Mouse (Mus musculus) liver, embryonic 14.5 days (tissue): ENCODE measurements around the gene Dot1l.

ENCODE experiments used
- CTCF ChIP-seq: IDR thresholded peaks from 2 replicates; pipeline ENCODE4 v1.5.1; 2016; ENCODE audit warnings: antibody characterized with exemption, low read depth, control low read depth
- EP300 ChIP-seq: IDR thresholded peaks from 2 replicates; pipeline ENCODE4 v1.6.1; 2016; ENCODE audit warnings: antibody characterized with exemption, low read depth

DNA sequence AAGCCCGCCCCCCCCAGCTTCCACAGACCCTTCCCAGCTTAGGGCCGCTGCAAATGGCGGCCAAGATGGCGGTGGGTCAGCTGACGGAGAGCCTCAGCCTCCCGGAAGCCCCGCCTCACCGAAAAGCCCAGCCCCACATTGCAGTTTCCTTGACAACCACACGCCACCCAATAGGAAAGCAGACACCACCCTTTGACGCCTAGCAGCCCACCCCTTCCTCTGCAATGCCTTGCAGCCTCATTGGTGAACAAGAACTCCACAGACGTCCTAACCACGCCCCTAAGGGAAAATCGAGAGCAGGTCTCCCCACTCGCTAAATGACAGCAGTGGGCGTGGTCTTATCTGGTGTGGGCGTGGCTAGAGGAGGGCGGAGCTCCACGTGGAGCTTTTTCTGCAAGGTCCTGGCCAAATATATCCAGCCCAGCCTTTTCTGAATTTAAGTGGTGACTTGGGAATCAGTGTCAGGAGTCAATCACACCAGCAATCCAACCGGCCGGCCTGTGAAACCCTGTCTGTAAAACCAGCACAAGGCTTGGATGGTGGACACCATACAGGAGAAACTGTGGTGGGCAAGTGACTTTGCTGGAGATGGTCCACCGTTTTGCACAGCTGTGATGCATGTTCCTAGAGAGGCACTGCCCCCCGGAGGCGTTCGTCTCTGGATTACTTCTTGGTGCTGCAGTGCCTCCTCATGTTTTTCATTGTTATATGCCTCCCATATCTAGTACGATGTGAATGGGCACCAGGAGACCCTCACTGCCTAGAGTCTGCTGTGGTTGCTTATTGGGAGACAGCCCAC lies 12.6 kb upstream of the Dot1l start, which contains the start of gene Ap3d1:
- TF ChIP-seq EP300 (no peak), CTCF (peak; percentile 15; the same call in 1 of the 2 replicates)
